Mouse (Mus musculus) thymus, adult 2 months (tissue): ENCODE data around the gene Farp2.

Experiments used
- CTCF ChIP-seq: fragments of 200-500 bp; IDR thresholded peaks from 2 replicates; pipeline ENCODE4 v1.5.1; 2012; ENCODE audit warnings: mild to moderate bottlenecking, control low read depth, low read length, moderate library complexity, borderline replicate concordance; ENCODE audit not compliant: control insufficient read depth, poor library complexity, insufficient read depth; ENCODE audit errors: extremely low read depth
- POLR2A ChIP-seq: fragments of 200-500 bp; IDR thresholded peaks from 2 replicates; pipeline ENCODE4 v1.6.1; 2012; ENCODE audit warnings: mild to moderate bottlenecking, low read length, control low read depth, moderate library complexity; ENCODE audit not compliant: control insufficient read depth, poor library complexity, insufficient read depth; ENCODE audit errors: extremely low read depth

DNA sequence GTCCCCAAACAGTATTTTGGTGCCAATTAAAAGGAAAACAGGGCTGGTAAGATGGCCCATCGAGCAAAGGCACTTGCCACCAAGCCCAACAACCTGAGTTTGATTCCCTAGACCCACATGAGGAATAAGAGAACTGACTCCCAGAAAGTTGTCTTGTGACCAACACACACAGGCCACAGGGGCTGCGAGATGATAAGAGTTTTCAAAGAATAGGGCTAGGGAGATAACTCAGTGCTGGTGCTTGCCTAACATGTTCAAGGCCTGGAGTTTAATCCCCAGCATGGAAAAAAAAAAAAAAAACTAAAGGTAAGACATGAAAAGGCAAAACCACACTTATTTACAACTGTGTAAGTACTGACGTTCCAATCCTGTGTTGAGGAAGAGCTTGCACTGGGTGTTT lies 118.9 kb downstream of the Farp2 start:
- TF ChIP-seq CTCF (no peak), POLR2A (no peak)
